Mouse (Mus musculus) small intestine, adult 2 months (tissue): Measurements from ENCODE around the gene Sgcg.

Experiments
- CTCF ChIP-seq: fragments of 200-500 bp; IDR thresholded peaks from 2 replicates; pipeline ENCODE4 v1.5.1; 2012; ENCODE audit warnings: low read depth, mild to moderate bottlenecking, control low read depth, inconsistent platforms, low read length, moderate library complexity, mixed read lengths; ENCODE audit not compliant: insufficient replicate concordance, insufficient read length; ENCODE audit errors: extremely low read depth
- POLR2A ChIP-seq: fragments of 200-500 bp; IDR thresholded peaks from 2 replicates; pipeline ENCODE4 v1.6.1; 2012; ENCODE audit warnings: low read depth, mild to moderate bottlenecking, control low read depth, inconsistent platforms, low read length, moderate library complexity

GRCm38 (mm10) chr14:61259084-61259483 lies 794 bp upstream of the Sgcg start:
- TF ChIP-seq POLR2A (no peak), CTCF (no peak)
